Mouse (Mus musculus): ENCODE measurements at regions not wholly inside any gene's neighbourhood (a gene's known extent, or its start where the extent isn't known, plus 50 kb on each side); places are given as distances from the start of the nearest gene placed in this dataset.
A peak's percentile ranks its signal among the peaks of the same experiment; 100 is the strongest.

- no peak for DNase-seq
These were observed 407.2 kb downstream of the Prss52 start for GRCm38 (mm10) chr14:64511300-64511699.

GRCm38 (mm10) chr14:64512726-64513125 lies 408.6 kb downstream of the Prss52 start:
- no peak for DNase-seq

DNA sequence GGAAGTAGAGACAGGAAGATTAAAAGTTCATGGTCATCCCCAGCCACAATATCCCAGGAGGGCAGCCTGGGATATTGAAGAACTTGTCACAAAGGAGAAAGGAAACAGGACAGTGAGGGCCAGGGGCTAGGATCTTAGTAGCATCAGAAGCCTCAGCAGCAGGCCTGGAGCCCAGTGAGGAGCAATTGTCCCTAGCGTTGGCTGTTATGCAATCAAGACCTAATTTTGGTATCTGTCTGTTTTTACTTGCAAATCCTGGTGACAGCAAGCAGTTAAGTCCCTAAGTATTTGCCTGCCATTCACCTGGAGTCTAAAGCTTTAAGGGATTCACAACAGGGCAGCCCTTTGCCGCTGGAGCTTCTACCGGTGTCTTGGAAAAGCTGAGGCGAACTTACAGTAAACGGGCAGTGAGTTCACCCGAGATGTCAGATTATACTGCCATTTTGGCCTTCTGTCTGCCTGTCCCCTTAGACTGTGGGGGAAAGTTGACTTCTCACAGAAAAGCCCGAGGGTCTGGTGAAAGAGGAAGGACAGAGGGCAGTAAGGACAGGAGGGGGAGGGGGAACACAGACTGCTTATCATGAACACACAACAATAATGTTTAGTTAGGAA lies 413.6 kb downstream of the Prss52 start:
- DNase-seq, result no peak

- DNase-seq, result no peak
These were observed 420.6 kb downstream of the Prss52 start for GRCm38 (mm10) chr14:64524641-64525040.

- no peak for DNase-seq
These were observed 421.4 kb downstream of the Prss52 start for GRCm38 (mm10) chr14:64525302-64526078.

DNA sequence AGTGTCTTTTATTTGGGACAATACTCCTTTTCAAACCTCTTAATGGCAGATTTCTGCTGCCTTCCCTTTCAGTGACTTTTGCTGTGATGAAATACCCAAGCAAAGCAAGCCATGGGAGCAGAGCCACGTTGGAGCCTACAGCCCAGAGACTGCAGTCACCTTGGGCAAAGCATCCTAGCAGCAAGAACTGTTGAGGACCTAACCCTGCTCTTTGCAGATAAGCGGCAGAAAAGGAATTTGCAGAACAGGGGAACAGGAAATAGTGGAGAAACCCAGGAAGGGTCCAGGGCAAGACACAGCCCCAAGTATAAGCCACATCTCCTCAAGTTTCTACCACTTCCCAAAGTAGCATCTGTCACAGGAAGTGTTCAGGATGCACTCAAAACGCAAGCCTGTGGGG lies 426.5 kb downstream of the Prss52 start:
- DNase-seq, result no peak

DNA sequence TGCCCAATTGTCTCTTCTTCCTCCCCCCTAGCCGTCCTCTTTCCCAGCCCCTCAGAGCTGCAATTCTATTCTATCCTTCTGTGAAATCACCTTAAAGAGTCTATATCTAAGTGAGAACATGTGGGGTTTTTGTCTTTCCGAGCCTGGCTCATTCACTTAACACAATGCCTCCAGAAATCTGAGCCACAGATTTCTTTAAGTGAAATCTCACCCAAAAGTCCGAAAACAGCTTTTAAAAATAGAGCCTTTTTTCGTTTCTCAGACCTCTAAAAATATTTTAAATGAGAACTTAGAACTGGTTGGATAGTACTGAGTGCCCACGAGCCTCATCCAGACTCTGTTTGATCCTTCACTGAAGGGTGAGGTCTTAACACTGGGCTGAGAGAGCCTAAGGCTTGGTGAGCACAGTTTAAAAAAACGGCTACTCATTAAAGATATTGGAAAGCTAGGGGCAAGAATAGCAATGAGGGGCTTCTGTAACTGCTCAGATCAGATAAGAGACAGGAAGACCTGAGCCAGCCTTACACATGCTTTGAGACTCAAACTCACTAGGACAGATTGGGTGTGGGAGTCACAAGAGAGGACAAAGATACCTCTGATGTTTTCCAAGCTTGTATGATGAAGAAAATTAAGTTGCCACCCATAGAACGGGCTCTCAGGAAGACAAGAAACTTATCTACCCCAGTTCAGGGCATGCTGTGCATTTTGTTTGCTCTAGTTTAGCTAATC lies 427.3 kb downstream of the Prss52 start:
- DNase-seq, result no peak

DNA sequence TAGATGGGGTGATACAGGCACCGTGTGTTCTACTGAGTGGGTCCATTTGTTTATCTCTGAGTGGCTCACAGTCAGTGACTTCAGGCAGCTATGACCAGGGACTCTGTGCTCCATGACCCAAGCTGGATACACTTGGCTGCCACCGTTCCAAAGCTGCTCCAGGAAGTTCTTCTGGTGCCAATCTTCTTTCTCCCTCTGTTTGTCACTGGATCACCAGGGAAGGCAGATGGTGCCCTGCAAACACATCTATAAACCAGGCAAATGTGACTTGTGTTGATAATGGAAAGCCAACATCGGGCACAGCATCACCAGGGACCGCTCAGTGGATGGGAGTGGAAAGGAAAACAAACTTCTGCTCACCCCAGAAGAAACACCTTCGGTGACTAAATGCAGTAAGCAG lies 428.3 kb downstream of the Prss52 start:
- DNase-seq, result no peak

DNA sequence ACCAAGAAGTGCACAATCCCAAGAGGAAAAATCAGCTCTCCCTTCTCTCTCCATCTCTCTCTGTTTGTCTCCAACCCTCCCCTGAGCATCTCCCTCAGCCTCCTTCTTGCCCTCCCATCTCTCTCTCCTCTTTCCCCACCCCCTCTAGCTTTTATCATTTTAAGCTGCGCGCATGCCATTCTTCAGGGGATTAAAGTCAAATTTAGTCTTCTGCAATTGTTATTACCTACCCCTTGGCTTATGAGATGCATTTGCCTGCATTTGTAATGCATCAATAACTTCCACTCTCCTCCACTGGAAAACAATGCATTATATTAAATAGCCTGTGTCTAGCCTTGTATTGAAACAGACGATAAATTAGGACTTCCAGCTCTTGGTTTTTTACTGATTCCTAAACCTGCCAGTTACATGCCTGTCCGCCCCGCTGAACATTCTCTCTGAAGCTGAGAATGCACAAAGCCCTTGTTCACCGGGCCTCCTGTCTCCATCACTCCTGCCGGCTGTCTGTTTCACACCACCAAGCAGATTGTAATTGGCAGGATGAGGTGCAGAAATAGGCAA lies 429.6 kb downstream of the Prss52 start:
- no peak for DNase-seq

- no peak for DNase-seq
These were observed 430.1 kb downstream of the Prss52 start for GRCm38 (mm10) chr14:64534194-64534593.

- DNase-seq, result no peak
These were observed 435.4 kb downstream of the Prss52 start for GRCm38 (mm10) chr14:64539436-64539835.

- no peak for DNase-seq
These were observed 441.0 kb downstream of the Prss52 start for GRCm38 (mm10) chr14:64545056-64545455.

GRCm38 (mm10) chr14:64546787-64547186 lies 442.7 kb downstream of the Prss52 start:
- DNase-seq, result peak; percentile 37

DNA sequence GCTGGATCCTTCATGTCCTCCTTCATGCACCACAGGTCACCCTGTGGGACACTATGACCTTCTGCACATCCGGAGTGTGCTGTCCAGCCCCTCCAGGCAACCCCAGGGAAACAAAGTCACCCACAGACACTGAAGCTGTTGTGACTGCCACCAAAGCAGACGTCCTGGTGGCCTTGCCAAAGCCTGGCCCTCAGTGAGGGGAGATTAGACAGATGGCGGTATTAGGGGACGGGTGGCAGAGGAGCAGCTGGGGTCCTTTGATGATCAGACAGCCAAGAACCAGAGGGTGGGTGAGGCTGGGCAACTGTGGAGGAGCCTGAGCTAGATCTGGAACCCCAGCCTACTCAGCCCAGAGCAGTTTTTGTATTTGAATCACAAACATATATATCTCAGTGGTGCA lies 448.9 kb downstream of the Prss52 start:
- DNase-seq, result no peak

DNA sequence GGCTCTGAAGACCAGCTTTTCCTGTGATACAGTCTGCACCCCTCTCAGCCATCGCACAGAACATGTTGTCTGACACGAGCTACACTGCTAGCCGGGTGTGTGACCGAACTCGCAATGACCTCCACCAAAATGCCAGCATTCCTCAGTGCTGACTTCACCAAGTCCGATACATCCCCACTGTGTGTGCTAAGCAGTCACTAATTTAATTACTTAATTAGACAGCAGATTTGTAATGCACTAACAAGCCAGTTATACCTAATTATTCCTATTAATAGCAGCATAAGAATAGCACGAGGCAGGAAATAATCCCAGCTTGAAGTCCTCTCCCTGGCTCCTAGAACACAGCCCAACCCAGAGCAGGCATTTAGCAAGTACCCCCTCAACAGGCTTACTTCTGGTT lies 452.0 kb downstream of the Prss52 start:
- no peak for DNase-seq

DNA sequence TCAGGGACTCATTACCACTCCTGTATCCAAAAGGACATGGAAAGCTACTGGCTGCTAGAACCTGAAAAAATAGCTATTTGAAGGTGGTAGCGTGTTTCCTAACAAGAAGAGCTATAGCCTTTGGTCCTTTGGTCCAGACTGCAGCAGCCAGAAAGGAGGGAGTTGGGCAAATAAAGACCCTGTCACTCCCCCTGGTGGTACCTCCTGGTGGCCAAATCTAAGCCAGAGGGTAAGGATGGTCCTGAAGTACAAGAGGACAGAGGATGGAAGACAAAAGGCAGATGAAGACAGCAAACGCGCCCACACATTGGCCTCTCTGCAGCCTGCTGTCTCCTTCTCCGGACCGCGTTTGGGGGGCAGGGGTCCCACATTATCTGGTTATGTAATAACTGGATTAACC lies 453.4 kb downstream of the Prss52 start:
- DNase-seq, result no peak

DNA sequence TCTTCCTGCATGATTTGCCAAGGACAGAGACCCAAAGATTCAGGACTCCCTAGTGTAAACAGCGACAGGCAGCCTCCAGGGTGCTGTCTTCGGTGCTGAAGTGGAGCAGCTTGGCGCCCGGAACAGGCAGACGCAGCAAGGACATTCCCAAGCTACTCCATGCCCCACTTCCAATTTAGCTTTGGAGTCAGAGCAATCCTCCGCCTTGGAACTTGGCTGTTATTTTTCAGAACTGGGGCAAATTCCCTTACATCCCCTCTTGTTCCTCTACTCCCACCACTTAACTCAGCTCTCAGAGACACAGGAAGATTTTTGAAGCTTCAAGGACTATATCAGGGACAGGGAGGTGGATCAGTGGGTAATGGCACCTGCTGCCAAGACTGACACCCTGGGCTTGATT lies 464.6 kb downstream of the Prss52 start:
- no peak for DNase-seq

DNA sequence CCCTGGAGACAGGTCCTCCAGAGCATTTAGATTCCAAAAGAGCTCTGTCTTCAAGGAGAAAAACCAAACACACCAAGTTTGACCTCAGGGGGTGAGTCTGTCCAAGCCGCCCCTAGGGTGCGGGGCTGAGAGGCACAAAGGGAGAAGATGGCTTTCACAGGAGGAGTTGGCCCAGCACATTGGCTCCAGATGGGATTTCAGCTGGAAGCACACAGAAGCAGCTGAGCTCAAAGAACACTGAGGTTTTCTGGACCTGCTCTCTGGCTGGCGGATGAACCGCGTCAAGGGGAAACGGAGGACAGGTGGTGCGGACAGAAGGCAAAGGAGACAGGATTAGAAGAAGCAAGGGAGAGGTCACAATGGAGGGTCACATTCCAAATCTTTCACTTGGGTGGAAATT lies 466.9 kb downstream of the Prss52 start:
- no peak for DNase-seq

DNA sequence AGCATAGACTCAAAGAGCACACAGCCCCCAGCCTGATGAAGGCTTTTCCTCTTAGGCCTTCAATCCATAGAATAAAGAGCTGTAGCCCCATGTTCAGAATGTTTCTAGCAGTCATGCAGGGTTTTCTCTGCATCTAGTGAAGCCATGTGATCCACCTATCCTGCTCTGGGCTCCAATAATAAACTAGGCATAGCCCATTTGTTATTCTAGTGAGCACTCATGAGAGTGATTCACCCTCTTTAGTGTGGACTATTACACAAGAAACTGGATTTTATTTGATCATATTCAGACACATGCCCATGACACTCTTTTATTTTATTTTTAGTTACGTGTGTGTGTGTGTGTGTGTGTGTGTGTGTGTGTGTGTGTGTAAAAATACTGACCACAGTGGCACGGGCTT lies 468.7 kb downstream of the Prss52 start:
- no peak for DNase-seq

DNA sequence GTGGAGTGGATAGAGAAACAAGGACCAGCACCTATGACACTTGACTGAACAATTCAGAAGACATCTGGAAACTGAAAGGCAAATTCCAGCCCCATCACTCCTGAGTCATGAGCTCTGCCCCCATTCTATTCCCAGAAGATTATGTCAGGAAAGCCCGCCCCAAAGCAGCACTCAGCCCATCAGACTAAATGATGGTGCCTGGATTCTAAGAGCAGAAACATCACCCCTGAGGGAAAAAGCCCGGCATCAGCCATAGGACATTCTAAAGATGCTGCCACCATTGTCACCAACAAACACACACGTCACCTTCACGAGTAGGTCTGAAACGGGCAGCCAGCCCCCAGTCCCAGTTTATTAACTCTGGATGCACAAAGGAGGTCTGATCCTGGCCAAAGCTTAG lies 469.7 kb downstream of the Prss52 start:
- no peak for DNase-seq

GRCm38 (mm10) chr14:64574277-64574676 lies 470.2 kb downstream of the Prss52 start:
- no peak for DNase-seq

GRCm38 (mm10) chr14:64574773-64575172 lies 470.7 kb downstream of the Prss52 start:
- DNase-seq, result no peak

GRCm38 (mm10) chr14:64575954-64576353 lies 471.9 kb downstream of the Prss52 start:
- no peak for DNase-seq

DNA sequence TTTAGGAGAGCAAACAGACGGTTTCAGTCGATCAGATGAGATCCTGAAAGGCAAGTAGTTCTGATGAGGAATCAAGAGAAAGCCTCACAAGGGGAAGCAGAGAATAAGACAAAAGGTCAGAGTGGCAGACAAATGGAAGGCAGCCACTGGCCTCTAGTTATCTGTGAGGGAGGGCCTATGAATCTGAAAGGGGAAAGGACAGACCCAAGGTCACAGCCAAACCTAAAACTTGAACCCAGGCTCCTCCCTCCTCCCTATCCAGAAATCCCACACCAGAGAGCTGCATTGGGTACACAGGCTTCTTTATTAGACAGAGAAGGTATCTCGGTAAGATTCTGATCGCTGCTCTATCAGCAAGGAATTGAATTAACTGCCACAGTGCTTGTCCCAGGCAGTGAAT lies 476.0 kb downstream of the Prss52 start:
- DNase-seq, result no peak
